Mouse (Mus musculus) heart, adult 9 months (tissue): ENCODE data around the gene Cenpb.

Experiments
- DNase-seq, 2 experiments: peaks; one replicate each; pipeline ENCODE4 v3.0.0; 2022; ENCODE audit warnings: low spot score in 2 of 2

Gene Cenpb

DNA sequence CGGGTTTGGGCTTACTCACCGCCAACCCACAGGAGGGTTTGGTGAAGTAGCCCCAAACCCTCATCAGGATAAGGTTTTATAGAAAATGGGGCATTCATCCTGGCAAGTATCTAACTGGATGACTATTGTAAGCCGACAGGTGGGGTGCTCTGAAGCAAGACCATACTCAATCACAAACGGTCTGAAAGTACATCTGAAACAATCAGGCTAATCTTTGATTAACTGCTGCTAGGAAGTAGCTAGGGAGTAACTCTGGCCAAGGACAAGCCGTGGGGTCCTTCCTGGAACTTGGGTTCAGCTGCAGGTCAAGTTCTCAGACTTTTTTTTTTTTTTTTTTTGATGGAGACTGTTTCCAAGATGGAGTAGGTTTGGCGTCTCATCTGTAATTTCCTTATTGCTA is 11.9 kb downstream of the Cenpb start:
- no peak for DNase-seq

DNA sequence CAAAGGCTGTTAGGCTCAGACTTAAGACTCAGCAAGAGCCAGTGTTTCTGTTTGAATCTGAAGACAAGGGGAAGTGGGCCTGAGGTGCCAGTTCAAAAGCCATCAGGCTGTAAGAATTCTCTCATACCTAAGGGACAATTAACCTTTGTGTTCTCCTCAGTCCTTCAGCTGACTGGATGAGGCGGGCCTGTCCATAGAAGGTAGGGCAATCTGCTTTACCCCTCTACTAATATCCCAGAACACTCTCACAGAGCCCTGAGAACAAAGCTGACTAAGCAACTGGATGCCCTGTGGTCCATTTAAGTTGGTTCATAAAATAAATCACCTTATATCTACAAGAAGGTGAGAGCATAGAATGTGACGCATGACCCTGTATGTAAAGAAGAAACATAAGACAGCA is 13.7 kb downstream of the Cenpb start:
- DNase-seq, result no peak

DNA sequence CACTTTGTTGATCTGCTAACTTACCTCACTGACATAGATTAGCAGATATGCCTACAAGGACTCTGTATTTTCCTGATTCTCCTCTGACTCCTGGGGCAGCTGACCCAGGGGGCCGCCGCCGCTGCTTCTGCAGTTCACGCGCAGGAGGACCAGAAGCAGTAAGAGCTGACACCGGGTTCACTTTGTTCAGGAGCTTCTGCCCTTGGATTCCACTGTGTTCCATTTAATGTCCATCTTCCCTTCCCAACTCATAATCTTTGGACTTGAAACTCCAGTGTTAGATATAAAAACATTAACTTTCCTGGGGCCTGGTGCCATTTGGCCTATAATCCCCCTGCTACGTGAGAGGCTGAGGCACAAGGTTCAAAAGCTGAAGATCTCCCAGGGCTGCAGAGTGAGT is 15.9 kb downstream of the Cenpb start:
- DNase-seq, result no peak

DNA sequence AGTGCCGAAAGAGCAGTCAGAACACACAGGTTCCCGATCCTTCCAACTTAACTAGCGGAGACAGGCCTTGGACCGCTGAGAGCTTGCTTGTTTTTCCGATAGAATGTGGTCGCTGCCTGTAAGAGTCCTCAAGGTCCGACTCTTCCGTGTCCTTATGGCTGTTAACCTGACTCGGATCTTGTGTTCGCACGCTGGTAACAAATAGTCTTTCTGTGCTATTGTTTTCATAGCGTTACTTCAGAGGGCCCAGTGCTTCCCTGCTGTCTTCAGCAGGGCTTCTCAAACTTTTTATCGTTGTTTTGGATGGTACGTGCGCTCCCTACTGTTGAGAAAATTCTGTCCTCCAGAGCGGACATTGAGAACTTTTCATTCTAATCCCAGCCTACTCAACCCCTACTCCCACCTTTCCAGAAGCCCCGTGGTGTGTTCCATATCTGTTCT is 19.2 kb downstream of the Cenpb start:
- DNase-seq, result peak in 1 of 2 experiments; percentile 65

DNA sequence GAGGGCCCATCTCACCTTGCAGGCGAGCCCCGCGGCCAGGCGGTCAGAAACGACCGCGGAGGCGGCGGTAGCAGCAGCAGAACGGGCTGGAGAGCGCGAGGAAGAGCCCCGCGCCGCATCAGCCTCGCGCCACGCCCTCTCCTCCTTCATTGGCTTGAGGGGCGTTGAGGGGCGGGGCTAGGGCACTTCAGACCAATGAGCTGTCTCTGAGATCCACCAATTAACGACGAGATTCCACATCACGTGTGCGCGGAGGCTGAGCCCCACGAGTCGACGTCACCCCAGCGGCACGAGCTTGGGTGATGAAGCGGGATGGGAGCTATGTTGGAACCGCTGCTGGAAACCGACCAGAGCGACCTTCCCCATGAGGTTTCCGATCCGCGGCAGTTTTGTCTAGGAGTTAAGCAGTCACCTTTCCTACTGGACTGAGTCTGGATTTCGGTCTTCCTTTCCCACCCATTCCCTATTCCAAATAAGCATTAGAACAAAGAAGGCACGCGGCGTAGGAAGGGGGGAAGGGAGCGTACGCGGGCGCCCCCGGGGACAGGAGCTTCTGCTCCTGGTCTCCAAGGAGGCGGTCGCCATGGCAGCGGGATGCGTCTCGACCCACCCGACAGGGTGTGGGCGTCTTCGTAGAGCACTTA is 19.8 kb downstream of the Cenpb start, which contains the start of gene 1700037H04Rik:
TSS of gene 1700037H04Rik (minus strand) at position 144 of the 644 bp plus-strand sequence.
- DNase-seq, result peak; percentile 96 to 97

DNA sequence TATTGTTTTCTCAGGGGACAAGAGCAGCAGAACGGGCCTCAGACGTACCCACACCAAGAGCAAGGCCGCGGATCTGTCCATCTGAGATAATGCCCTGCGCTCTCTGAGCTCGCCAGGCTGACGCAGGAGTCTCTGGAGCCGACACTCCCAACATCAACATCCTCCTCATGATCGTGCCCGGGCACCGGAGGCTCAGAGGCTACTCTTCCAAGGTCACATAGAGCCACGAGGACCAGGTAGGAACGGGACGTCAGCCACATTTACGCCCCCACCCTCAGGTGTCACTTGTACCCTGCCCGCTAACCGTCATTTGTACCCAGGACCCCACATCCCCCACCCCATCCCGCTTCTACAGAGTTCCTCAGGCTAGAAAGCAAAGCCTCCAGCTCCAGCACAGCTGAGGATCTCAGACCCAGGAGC is 20.4 kb downstream of the Cenpb start:
- DNase-seq, result no peak

DNA sequence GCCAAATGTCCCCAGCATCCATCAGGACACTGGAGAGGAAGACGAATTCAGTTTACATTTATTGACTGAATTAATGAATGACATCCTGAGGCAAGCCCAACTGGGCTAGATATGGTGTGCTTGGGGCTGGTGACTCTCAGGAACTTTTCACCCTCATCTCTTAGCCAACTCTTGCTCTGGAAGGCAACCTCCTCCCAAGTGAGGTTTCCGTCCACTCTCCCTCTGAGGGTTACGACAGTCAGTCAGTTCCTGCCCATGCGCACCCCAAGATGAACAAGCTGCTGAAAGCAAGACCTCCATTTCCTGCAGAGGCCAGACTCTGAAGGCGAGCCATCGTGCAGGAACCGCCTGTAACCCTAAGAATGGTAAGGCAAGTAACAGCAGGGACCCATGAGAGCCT is 22.9 kb downstream of the Cenpb start:
- no peak for DNase-seq

DNA sequence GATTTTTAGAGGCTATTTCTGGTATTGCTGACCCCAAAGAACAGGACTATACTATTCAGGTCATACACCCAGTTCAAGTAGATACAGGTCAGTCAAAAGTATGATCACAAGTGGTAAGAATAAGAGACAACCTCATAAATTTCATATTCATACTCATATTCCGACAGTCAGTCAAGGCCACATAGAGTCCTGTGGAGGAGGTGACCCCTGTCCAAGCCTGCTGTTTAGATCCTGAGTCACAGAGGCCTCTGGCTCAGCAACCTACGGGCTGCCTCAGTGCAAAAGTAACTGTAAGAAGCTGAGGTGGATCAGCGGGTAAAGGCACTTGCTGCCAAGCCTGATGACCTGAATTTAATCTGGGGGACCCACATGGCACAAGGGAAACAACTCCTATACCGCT is 25.8 kb downstream of the Cenpb start:
- DNase-seq, result no peak

DNA sequence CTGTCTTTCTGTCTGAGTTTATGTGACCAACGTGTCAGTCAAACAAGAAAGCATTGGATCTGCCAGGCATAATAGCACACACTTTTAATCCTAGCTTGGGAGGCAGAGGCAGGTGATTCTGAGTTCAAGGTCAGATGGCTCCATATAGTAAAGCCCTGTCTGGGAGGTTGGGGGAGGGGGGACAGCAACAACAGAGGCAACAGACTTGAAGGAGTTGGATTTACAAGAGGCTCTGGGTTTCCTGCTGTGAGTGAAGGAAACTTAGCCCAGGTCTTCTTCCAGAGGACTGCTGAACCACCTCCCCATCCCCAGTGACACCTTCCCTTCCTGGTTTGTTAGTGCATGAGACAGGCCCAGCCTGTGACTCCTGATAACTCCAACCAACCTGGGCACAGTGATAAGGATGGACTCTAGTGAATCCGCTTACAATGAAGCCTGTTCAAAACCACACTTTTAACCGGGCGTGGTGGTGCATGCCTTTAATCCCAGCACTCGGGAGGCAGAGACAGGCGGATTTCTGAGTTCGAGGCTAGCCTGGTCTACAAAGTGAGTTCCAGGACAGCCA is 27.6 kb downstream of the Cenpb start:
- no peak for DNase-seq

DNA sequence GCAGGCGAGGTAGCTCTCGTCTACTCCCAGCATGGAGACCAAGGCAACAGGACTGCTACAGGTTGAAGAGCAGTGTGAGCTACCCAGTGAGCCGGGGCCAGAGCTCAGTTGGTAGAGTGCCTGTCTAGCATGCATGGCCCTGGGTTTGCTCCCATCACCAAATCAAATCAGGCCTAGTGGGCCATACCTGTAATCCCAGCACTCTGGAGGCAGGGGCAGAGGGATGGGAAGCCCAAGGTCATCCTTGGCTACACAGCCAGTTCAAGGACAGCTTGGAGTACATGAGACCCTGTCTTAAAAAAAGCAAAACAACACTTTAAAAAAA is 30.7 kb downstream of the Cenpb start:
- DNase-seq, result no peak

DNA sequence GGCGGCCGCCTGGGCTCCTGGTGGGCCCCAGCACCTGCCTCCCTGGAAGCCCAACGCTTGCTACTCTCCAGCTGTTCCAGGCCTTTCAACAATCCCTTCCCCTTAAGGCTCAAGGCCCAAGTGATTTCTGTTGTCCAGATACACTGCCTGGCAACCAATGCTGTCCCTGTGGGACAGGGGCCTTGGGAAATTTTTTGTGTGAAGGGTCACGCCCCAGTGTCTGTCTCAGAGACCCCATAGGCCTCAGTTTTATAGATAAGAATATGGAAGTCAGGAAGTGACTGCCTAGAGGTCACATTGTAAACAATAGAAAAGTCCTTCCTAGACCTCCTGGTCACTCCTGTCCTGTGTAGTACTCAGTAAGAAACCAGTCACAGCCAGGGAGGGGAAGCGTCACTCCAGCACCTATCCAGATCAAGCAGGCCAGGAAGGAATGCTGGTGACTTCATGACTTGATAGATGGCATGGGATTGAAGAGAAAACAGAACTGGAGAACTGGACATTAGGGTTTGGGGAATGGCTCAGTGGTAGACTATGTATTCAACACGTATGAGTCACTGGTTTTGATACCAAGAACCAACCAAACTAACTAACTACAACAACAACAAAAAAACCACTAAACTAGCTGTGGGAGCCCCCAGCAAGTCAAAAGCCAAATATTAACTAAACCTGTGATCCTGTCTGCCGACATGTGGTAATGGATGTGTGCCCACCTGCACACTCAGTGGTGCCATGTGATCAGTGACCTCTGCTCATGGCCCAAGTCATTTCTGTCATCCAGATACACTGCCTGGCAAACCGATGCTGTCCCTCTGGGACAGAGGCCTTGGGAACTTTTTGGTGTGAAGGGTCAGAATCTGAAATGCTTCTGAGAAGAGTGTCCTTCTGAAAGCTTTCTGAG is 31.3 kb downstream of the Cenpb start:
- DNase-seq, result no peak

DNA sequence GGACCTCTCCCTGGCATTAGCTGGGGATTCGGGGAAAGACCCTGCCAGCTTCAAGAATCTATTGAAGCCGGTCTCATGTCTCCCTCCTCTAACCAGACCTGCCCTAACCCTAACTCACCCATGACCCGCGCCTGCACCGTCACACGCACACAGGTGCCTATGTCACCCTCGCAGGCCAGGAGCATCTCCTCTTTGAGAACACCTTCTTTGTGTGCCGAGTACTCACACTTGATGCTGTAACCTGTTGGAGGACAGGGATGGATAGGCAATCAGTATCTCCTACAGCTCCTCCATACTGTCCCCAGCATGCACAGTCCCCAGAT is 32.9 kb downstream of the Cenpb start:
- no peak for DNase-seq

DNA sequence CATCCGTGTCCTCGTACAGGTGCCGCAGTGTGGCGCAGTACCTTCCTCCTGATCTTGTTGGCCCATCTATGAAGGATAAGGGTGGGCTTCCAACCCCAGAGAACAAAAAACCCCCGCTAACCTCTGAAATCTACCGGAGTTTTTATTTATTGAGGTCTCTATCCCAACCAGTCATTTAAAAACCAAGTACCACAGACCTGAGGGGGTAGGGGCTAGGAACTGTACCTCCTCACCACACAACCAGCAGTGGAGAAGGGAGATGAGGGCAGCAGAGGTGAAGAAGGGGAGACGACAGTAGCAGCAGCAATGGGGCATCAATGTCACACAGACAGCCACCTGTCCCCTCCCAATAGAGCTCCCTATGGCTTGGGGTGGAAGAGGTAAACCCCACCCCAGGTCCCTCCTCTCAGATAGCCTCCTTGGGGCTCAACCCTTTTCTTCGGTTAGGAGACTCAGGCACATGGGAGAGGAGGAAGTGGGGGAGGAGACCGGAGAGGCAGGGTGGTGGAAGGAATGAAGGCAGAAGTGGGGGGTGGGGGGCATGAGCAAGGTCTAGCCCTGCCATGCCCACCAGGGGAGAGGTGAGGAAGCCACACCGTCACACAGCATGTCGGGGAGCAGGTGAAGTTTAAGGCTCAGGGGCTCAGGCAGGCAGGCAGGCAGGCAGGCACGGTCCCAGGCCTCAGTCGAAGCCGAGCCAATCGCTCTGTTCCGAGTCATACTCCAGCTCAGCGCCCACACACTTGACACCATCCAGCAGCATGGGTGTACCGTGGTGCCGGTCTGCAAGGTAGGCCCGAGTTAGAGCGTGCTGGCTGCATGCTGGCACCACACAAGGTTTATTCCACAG is 33.4 kb downstream of the Cenpb start:
- DNase-seq, result no peak

DNA sequence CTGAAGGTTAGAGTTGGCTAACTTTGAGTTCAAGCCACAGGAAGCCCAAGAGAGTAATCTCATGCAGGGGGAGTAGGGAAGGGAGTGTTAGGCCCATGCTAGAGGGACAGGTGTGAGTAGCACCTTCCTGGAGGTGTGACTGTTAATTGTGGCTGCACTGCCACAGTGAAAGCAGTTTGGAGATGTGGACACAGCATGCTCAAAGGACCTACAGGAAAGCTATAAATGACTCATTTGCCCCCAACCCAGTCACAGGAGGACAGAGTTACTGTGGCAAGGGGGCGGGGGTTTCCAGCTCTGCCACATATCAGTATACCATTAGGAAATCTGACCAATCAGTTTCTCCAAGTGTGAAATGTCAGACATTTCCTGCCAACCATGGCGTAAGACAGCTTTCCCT is 34.3 kb downstream of the Cenpb start:
- DNase-seq, result no peak

DNA sequence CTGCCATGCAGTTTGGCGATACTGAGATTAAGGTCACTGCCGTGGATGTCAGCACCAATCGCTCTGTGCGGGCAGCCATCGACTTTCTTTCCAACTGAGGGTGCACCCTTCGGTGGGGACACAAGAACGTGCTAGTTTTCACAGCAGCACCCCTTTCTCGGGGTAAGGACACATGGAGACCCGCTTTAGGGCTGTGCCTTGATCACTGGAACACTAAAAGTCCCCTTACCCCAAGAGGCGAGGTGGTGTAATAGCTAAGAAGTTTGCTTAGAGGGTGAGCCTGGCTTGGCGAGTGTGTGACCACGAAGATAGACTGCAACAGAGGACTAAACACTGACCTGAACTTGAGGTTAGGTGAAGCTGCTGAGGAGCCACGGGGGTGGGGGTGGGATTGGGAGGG is 34.7 kb downstream of the Cenpb start:
- DNase-seq, result no peak

DNA sequence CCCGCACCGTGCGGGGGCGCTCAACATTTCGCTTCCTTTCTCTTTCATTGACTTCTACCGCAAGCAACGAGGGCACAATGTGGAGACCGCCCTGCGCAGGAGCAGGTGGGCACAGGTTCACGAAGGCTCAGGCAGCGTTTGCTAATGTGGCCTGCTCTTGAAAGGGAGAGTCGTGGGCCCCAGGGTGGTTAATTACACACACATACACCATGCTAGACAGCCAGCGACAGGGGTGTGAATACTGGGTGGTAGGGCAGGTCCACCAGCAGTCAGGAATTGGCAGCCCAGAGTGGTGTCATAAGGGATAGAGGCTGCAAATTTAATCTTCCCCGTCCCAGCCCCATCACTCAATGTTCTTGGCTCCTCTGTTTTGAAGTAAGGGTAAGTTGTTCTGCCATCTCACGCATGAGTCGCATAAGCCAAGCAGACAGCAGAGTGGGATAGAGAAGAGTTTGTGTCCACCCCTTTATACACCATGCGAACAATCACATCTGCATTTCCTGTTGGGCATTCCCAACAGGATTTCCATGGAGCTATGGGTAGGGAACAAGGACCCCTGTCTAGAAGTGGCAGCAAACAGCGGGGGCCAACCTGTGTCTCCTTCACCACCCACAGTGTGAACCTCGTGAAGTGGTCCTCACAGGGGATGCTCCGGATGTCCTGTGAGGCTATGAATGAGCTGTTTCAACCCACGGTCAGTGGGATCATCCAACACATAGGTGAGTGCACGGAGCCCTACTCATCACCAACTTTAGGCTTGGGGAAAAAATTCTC is 36.7 kb downstream of the Cenpb start:
- DNase-seq, result no peak

DNA sequence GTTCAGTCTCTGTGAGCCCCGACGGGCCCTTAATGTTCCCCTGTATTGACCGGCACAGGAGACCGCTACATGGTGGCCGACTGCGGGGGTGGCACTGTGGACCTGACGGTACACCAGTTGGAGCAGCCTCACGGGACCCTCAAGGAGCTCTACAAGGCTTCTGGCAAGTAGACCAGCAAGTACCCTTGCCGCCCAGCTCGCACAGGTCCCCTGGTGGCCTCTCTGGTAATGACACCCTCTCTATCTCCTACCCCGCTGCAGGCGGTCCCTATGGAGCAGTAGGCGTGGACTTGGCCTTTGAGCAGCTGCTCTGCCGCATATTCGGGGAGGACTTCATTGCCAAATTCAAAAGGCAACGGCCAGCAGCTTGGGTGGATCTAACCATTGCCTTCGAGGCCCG is 37.3 kb downstream of the Cenpb start:
- DNase-seq, result peak; percentile 81 to 83

DNA sequence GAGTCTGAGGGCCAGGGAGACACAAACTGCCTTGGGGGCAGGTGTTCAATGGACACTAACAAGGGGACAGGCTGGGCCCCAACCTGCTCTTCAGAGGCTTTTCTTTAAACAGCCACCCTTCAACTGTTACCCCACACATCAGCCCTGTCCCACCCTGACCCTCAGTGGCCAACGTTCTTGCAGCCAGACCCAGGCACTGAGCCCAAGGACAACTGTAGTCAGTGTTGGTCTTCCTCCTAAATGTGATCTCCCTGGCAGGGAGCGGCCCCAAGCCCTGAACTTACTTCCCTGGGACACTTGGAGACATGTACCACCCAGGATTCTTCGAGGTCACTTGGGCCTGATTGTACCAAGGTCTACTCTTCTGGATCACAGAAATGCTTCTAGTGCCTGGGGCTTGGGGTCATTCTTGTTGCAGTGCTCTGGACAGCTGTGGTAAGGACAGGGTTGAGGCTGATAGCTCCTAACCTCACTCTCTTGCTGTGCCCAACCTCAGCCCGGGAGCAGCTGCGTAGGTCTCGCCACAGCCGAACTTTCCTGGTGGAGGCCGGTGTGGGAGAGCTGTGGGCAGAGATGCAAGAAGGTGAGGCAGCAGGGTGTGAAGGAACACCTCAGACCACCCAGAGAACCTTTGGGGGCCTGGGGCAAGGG is 38.4 kb downstream of the Cenpb start:
- no peak for DNase-seq

DNA sequence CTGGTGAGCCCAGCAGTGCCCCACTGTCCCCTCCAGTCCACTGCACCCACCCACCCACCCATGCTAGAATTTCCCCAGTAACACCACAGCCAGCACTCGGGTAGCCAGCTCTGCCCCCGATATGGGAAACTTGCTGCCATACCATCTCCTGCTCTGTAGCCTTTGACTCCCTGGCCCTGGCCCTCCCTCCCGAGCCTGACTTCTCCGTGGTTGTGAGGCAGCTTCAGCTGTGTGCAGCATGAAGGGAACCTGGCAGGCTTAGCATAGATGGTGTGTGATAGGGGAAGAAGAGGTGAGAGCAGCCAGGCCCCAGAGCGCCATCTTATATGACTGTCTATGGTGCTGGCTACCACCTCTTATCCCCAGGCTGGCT is 39.3 kb downstream of the Cenpb start:
- no peak for DNase-seq

DNA sequence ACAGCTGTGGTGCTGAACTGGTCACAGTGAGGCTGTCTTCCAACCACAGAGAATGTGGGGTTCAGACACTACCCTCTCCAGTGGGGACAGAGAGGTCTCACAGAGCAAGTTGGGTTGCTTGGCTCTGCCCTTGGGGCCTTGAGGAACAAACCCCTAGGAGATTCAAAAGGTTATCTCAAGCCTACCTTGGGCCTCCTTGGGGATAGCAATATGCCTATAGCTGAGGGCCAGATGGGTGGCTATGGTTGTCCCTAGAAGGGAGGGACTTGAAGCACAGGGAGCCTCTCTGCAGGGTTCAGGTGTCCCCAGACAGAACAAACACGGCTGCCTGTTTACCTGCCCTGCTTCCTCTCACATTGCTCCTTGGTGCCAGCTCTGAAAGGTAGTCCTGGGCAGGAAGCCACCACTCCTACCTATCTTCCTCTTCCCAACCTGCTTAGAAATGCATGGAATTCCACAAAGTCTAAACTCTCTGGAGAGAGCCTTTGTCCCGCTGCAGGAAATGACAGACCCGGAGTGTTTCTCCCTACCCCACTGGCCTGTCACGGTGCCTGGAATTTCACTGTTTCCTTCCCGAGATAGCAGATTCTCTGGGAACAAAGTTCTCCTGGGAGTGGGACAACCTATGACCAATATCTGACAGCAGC is 39.9 kb downstream of the Cenpb start:
- peak; percentile 76 to 88 for DNase-seq
